Mouse (Mus musculus) left cerebral cortex, adult 2 months (tissue): ENCODE data around the gene Neb. TPM values are rescaled to one million over a fixed set of nuclear protein-coding genes. Genes with fewer than 3 reads are reported as not detected.

Source experiments
- DNase-seq, 2 experiments: peaks; one replicate each; pipeline ENCODE4 v3.0.0; 2021 to 2022; ENCODE audit warnings: low spot score in 2 of 2, mixed read lengths in 1 of 2; ENCODE audit errors: extremely low spot score in 1 of 2
- H3K27ac ChIP-seq: fragments of 200-600 bp; 2 replicates; pipeline ENCODE4 v1.8.1; 2022
- H3K4me3 ChIP-seq: fragments of 200-600 bp; 2 replicates; pipeline ENCODE4 v1.8.1; 2022
- CTCF ChIP-seq: fragments of 200-600 bp; IDR thresholded peaks from 2 replicates; pipeline ENCODE4 v1.8.1; 2022; ENCODE audit warnings: antibody characterized with exemption, mild to moderate bottlenecking, moderate library complexity
- intact Hi-C: fragments of 180-260 bp; cut with DNase I; formaldehyde crosslinking; loops from one replicate; pipeline ENCODE4 v1.15.1; 2025
- microRNA-seq, 2 experiments: library from miRNA; unstranded; fragments of <30 nt; microRNA quantifications; one replicate each; pipeline ENCODE4 v1.2.0; 2021
- total RNA-seq, 2 experiments: library from RNA; stranded (reverse); gene quantifications; 2 replicates each; pipeline ENCODE4 v1.2.3; 2021

Gene Neb
- total RNA-seq, 2 experiments from 2014 or later = 1.2 to 1.5 TPM

DNA sequence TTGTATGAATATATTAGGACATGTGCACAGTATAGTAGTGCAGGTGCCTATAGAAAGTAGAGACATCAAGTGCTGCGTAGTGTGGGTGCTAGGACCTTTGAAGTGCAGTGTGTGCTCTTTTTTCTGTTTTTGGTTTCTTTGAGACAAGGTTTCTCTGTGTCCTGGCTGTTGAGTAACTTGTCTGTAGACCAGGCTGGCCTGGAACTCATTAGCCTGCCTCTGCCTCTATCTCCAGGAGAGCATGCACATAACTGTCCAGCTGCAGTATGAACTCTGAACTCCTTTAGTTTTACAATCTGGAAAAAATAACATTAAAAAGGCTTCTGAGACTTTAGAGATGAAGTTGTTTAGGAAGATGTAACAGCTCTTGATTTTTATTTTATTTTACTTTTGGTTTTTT, 264.2 kb downstream of the Neb start:
- intact Hi-C loops = no loop called here
- TF ChIP-seq CTCF = no peak
- Histone ChIP-seq H3K27ac (no peak overlapping the region), H3K4me3 (no peak overlapping the region)
- DNase-seq = no peak

Small RNA genes within 50 kb of the gene (microRNA-seq; reads per million reads assigned to microRNA genes)
- gene Gm22095 = 0 reads per million in 2 experiments

Other genes with a start within 250 kb of the Neb start
- 10 to 100 TPM; 62.9 to 66.8 TPM for gene Arl5a, start 46.4 kb upstream of the Neb start, total RNA-seq